Mouse (Mus musculus) erythroblast, embryonic 14.5 days (primary cell): ENCODE measurements around the gene Fam169b.

Source experiments
- GATA1 ChIP-seq: IDR thresholded peaks from 2 replicates; pipeline ENCODE4 v1.6.1; 2012; ENCODE audit warnings: low read length, inconsistent platforms, mixed read lengths
- TAL1 ChIP-seq: IDR thresholded peaks from 3 replicates; pipeline ENCODE4 v1.6.1; 2012; ENCODE audit warnings: low read length, inconsistent platforms, mixed read lengths

- TF ChIP-seq TAL1 (no peak), GATA1 (no peak)
Observed at GRCm38 (mm10) chr7:68311469-68311868, 37.8 kb downstream of the Fam169b start.
